Mouse (Mus musculus) stomach, postnatal 0 days (tissue): ENCODE results near the gene Capn9.

Source experiments
- CTCF ChIP-seq: IDR thresholded peaks from 2 replicates; pipeline ENCODE4 v1.5.1; 2016; ENCODE audit warnings: antibody characterized with exemption, low read depth, mild to moderate bottlenecking, moderate library complexity
- EP300 ChIP-seq: optimal IDR thresholded peaks from 2 replicates; pipeline ENCODE3; 2016; ENCODE audit warnings: antibody characterized with exemption

GRCm38 (mm10) chr8:124586556-124586955 is 10.6 kb downstream of the Capn9 start:
- TF ChIP-seq EP300 (no peak), CTCF (no peak)
